Mouse (Mus musculus) mammary gland, adult 2 months (tissue): Measurements from ENCODE around the gene Cpsf2. TPM values are rescaled to one million over a fixed set of nuclear protein-coding genes. Genes with fewer than 3 reads are reported as not detected.

Experiments
- polyA plus RNA-seq: library from polyadenylated mRNA; depleted of rRNA; stranded (reverse); fragments of >200 nt; gene quantifications from 2 replicates; pipeline ENCODE4 v1.2.3, GENCODE M21; 2012; ENCODE audit warnings: low replicate concordance; rRNA removed

The Cpsf2 gene
- 2.4 and 4.3 TPM in 2 replicates for polyA plus RNA-seq

GRCm38 (mm10) chr12:101975601-101976571 lies at the start of gene Cpsf2:
Gene Cpsf2, plus strand, starts transcription at chr12:101975988.

DNA sequence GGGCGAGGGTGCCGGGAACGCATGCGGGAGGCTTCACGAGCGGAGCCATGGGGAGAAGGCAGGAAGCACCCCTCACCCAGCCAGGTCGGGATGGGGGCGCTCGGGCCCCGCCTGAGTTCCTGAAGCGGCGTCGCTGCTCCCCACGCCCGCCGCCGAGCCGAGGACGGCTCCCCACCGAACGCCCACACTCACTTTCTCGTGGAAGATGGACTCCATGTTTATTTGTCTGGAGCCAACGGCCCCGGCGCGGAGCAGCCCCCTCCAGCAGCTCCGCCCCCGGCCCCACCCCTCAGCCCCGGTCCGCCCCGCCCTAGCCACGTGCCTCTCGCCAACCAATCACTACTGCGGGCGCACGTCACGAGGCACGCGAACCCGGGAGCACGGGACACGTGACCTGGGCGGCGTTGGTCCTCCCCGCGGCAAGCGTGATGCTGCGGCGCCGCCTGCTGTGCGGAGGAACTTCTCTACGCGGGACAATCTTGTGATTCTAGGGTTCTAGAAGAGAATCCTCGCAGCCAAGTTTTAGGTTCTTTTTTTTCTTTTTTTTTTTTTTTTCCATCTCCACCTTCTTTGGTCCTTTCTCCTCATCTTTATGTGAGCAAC lies 17.7 kb upstream of the Cpsf2 start, which contains the start of gene Atxn3:
Atxn3 (minus strand) TSS at position 305 of the 603 bp plus-strand sequence.

Other genes starting within 250 kb of the Cpsf2 start
- gene Fbln5, start 156.9 kb upstream of the Cpsf2 start, polyA plus RNA-seq, result 42.5 and 82.5 TPM in 2 replicates
- 4.1 and 6.6 TPM in 2 replicates for gene Trip11, start 62.7 kb upstream of the Cpsf2 start, polyA plus RNA-seq
- gene Atxn3, start 17.7 kb upstream of the Cpsf2 start, polyA plus RNA-seq, result 2.4 and 5.5 TPM in 2 replicates
- 0.08 TPM in 1 of 2 replicates, not detected in the other for gene Slc24a4, start 152.7 kb downstream of the Cpsf2 start, polyA plus RNA-seq